Mouse (Mus musculus) hindbrain, embryonic 15.5 days (tissue): Measurements from ENCODE around the gene Gm11983. TPM values are rescaled to one million over a fixed set of nuclear protein-coding genes. Genes with fewer than 3 reads are reported as not detected.
"Not testable (repeated sequence)": the region's sequence is repeated elsewhere in the genome, so short reads cannot be mapped to it uniquely, and the experiment has no call there.

Source experiments
- ATAC-seq: fragments of 200-750 bp; cut with Nextera tagmentation; 2 replicates; pipeline ENCODE4 v1.8.0; 2017; ENCODE audit warnings: low read depth, moderate number of reproducible peaks, moderate TSS enrichment; ENCODE audit not compliant: low FRiP score
- H3K27ac ChIP-seq: fragments of 300-500 bp; sonication (generic); replicated peaks from 2 replicates; pipeline ENCODE4 v1.5.1; 2015; ENCODE audit warnings: mild to moderate bottlenecking, inconsistent platforms
- H3K27me3 ChIP-seq: fragments of 300-500 bp; sonication (generic); 2 replicates; pipeline ENCODE4 v1.6.1; 2015; ENCODE audit warnings: control low read depth, inconsistent platforms
- H3K36me3 ChIP-seq: fragments of 300-500 bp; sonication (generic); 2 replicates; pipeline ENCODE4 v1.6.1; 2015; ENCODE audit warnings: control low read depth, inconsistent platforms
- H3K4me1 ChIP-seq: fragments of 300-500 bp; sonication (generic); replicated peaks from 2 replicates; pipeline ENCODE4 v1.6.1; 2015; ENCODE audit warnings: control low read depth, inconsistent platforms
- H3K4me2 ChIP-seq: fragments of 300-500 bp; sonication (generic); 2 replicates; pipeline ENCODE4 v1.6.1; 2015; ENCODE audit warnings: moderate library complexity, mild to moderate bottlenecking, inconsistent platforms
- H3K4me3 ChIP-seq: fragments of 300-500 bp; sonication (generic); 2 replicates; pipeline ENCODE4 v1.5.1; 2015; ENCODE audit warnings: mild to moderate bottlenecking, inconsistent platforms
- H3K9ac ChIP-seq: fragments of 300-500 bp; sonication (generic); 2 replicates; pipeline ENCODE4 v1.6.1; 2015; ENCODE audit warnings: inconsistent platforms
- H3K9me3 ChIP-seq: fragments of 300-500 bp; sonication (generic); 2 replicates; pipeline ENCODE4 v1.6.1; 2016; ENCODE audit warnings: control low read depth, inconsistent platforms
- WGBS: fragments of 180-500 bp; shearing (Covaris S2); methylation state at CpG from one replicate; pipeline ENCODE4 v1.1.7; 2015; 5-methylcytosine and 5-hydroxymethylcytosine counted together
- polyA plus RNA-seq: library from polyadenylated mRNA; unstranded; fragments of >200 nt; fragmentation: Nextera tagmentation; extraction: Ambion mirVana; gene quantifications from 2 replicates; pipeline ENCODE4 v1.2.1, GENCODE M21; 2015

Gene Gm11983
- polyA plus RNA-seq, 1 experiment from 2014 or later = not detected

DNA sequence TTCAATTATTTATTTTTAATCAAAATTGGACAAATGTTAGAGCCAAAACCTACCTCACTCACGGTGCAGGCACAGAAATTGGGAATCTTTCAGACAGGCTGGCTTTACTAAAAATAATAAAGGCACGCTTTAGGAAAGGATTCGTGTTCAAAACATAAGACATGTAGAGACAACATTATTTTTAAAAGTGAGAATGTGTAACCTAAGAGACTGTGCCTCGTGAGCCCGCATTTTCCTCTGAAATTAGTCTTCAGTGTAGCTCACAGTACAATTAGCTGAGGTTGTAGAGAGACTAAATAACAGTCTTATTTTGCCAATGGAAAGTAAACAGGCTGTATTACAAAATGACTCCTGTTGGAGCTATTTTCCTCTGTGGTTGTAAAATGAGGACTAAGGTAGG lies 4.7 kb upstream of the Gm11983 start:
- ATAC-seq = no peak
- Histone ChIP-seq H3K4me1 (no peaks in the 10 kb centered on the region), H3K27ac (no peak overlapping the region), H3K9me3 (no peaks in the 10 kb centered on the region), H3K9ac (no peak overlapping the region), H3K27me3 (no peaks in the 10 kb centered on the region), H3K4me2 (no peak overlapping the region), H3K4me3 (no peak overlapping the region), H3K36me3 (no peaks in the 10 kb centered on the region)
- WGBS = 90% methylated on average over 5 of the region's 5 CpGs

DNA sequence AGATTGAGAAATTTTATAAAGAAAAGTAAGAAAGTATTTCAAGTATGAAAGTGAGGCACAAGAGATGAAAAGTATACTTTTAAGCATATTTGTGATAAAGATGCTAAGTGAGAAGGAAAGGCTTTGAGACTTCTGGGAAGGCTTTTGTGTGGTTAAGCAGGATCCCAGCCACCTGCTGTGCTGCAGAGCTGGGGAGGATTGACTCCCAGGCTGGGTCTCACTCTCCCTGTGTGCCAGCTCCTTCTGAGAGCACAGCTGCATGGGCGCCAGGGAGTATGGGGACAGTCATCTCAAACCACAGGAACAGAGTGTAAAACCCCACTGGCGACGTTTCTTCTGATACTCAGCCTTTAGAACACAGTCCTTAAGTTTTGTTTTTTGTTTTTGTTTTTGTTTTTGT lies 3.3 kb upstream of the Gm11983 start:
- H3K9me3 ChIP-seq = no peaks in the 10 kb centered on the region
- no peaks in the 10 kb centered on the region for H3K4me1 ChIP-seq
- H3K27ac ChIP-seq = no peak overlapping the region
- H3K27me3 ChIP-seq = no peaks in the 10 kb centered on the region
- ATAC-seq = no peak
- H3K36me3 ChIP-seq = no peaks in the 10 kb centered on the region
- H3K4me3 ChIP-seq = no peak overlapping the region
- no peak overlapping the region for H3K4me2 ChIP-seq
- 77% methylated on average over 3 of the region's 3 CpGs for WGBS
- H3K9ac ChIP-seq = no peak overlapping the region

- 56% methylated on average over 13 of the region's 13 CpGs for WGBS
- Histone ChIP-seq H3K4me1 (no peaks in the 10 kb centered on the region), H3K9me3 (no peaks in the 10 kb centered on the region), H3K4me3 (no peak overlapping the region), H3K27me3 (no peaks in the 10 kb centered on the region), H3K27ac (no peak overlapping the region), H3K9ac (no peak overlapping the region), H3K36me3 (no peaks in the 10 kb centered on the region), H3K4me2 (no peak overlapping the region)
- no peak for ATAC-seq
These were observed 2.8 kb downstream of the Gm11983 start for GRCm38 (mm10) chr11:6834636-6835035.

GRCm38 (mm10) chr11:6833731-6834130 lies 3.7 kb downstream of the Gm11983 start:
- no peaks in the 10 kb centered on the region for H3K4me1 ChIP-seq
- no peak overlapping the region for H3K4me3 ChIP-seq
- H3K27me3 ChIP-seq = no peaks in the 10 kb centered on the region
- no peaks in the 10 kb centered on the region for H3K36me3 ChIP-seq
- no peak overlapping the region for H3K27ac ChIP-seq
- no peak for ATAC-seq
- no peak overlapping the region for H3K4me2 ChIP-seq
- H3K9ac ChIP-seq = no peak overlapping the region
- no peaks in the 10 kb centered on the region for H3K9me3 ChIP-seq
- 89% methylated on average over 9 of the region's 9 CpGs for WGBS

DNA sequence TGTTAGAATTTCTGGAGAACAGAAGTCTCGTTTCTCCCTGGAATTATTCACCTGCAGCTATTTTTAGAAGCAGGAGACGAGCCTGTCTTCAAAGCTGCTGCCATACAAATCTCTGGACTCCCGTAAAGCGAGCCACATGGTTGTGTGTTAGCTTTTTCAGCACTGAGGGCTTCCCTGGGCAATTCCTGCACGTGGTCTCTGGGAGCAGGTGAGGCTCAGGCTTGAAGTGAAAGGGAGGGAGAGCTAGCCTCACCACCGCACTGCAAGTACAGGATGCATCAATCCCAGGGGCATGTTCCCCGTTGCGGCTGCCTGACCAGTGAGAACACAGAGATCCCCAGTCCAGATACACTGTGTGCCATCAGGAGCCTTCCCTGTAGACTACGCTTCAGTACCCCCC lies 5.5 kb downstream of the Gm11983 start:
- 0 out of 2 replicates have a peak overlapping the region, but pooled peaks have one; percentile 2 for H3K27ac ChIP-seq
- H3K9ac ChIP-seq = no peak overlapping the region
- H3K36me3 ChIP-seq = no peaks in the 10 kb centered on the region
- peak; percentile 65; the same call in 1 of the 2 replicates for ATAC-seq
- H3K4me3 ChIP-seq = no peak overlapping the region
- H3K27me3 ChIP-seq = no peaks in the 10 kb centered on the region
- 62% methylated on average over 9 of the region's 9 CpGs for WGBS
- no peaks in the 10 kb centered on the region for H3K9me3 ChIP-seq
- no peak overlapping the region for H3K4me2 ChIP-seq
- no peaks in the 10 kb centered on the region for H3K4me1 ChIP-seq

GRCm38 (mm10) chr11:6828196-6828595 lies 9.3 kb downstream of the Gm11983 start:
- WGBS = 64% methylated on average over 5 of the region's 5 CpGs
- Histone ChIP-seq H3K4me3 (no peak overlapping the region), H3K4me2 (no peak overlapping the region), H3K9ac (no peak overlapping the region), H3K27ac (no peak overlapping the region), H3K9me3 (no peaks in the 10 kb centered on the region), H3K36me3 (no peaks in the 10 kb centered on the region), H3K4me1 (no peaks in the 10 kb centered on the region), H3K27me3 (no peaks in the 10 kb centered on the region)
- ATAC-seq = no peak

GRCm38 (mm10) chr11:6826157-6826556 lies 11.3 kb downstream of the Gm11983 start:
- H3K9ac ChIP-seq = no peak overlapping the region
- no peak overlapping the region for H3K27ac ChIP-seq
- H3K4me1 ChIP-seq = no peaks in the 10 kb centered on the region
- no peak overlapping the region for H3K4me3 ChIP-seq
- ATAC-seq = no peak
- H3K36me3 ChIP-seq = no peaks in the 10 kb centered on the region
- WGBS = 86% methylated on average over 3 of the region's 3 CpGs
- no peak overlapping the region for H3K4me2 ChIP-seq
- H3K27me3 ChIP-seq = no peaks in the 10 kb centered on the region
- H3K9me3 ChIP-seq = no peaks in the 10 kb centered on the region

DNA sequence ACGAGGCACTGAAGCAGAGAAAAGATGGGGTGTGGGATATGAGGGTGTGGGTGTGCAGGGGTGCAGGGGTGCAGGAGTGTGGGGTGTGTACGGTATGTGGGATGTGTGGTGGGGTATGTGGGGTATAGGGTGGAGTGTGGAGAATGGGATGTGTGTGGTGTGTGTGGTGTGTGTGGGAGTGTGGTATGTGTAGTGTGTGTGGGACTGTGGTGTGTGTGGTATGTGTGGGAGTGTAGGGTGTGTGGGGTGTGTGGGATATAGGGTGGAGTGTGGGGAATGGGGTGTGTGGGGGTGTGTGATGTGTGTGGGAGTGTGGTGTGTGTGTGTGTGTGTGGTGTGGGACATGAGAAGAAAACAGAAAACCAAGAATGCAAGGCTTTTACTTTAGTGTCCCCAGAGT lies 14.3 kb downstream of the Gm11983 start:
- no peak overlapping the region for H3K4me2 ChIP-seq
- no peak overlapping the region for H3K4me3 ChIP-seq
- no peak overlapping the region for H3K9ac ChIP-seq
- WGBS = 89% methylated on average over 2 of the region's 2 CpGs
- H3K4me1 ChIP-seq = no peaks in the 10 kb centered on the region
- no peak for ATAC-seq
- no peaks in the 10 kb centered on the region for H3K36me3 ChIP-seq
- H3K27ac ChIP-seq = no peak overlapping the region
- H3K9me3 ChIP-seq = no peaks in the 10 kb centered on the region
- no peaks in the 10 kb centered on the region for H3K27me3 ChIP-seq

DNA sequence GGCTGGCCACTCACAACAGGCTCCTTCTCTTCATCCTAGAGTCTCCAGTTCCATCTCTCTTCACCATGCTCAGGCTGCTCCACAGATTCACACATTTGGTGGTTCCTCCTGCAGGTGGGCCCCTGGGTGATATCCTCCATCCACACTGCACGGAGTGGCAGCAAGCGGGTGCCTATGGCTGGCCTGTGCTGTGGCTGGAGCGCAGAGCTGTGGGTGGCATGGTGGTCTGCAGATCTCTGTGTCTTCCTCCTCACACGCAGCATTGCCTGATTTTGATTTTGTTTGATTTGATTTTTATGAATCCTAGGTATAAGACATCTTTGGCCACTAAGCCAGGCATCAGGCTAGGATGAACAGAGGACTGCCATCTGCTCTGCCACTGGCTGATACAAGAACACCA lies 23.0 kb downstream of the Gm11983 start:
- H3K4me1 ChIP-seq = no peaks in the 10 kb centered on the region
- no peak for ATAC-seq
- H3K9ac ChIP-seq = no peak overlapping the region
- no peak overlapping the region for H3K27ac ChIP-seq
- 94% methylated on average over 4 of the region's 4 CpGs for WGBS
- no peaks in the 10 kb centered on the region for H3K9me3 ChIP-seq
- H3K27me3 ChIP-seq = no peaks in the 10 kb centered on the region
- no peak overlapping the region for H3K4me3 ChIP-seq
- H3K36me3 ChIP-seq = no peaks in the 10 kb centered on the region
- H3K4me2 ChIP-seq = no peak overlapping the region

DNA sequence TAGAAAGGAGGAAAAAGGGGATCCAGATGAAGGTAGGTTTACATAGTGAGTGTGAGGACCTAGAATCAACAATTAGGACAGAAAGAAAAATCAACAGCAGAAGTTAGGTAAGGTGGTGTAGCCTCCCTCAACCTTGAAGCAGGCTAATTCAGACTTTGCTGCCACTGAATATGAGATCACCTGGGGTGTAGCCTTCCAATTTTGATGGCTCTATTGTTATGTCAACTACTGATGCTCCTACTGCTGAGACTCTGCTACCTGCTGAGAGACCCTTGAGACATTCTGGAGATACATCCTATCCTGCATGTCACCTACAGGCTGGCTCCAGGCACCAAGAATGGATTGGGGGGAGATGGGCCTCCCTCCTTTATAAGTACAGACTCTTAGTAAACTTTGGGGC lies 34.6 kb downstream of the Gm11983 start:
- not testable (repeated sequence) for H3K4me3 ChIP-seq, H3K4me1 ChIP-seq, ATAC-seq, H3K4me2 ChIP-seq, H3K36me3 ChIP-seq, H3K27ac ChIP-seq, H3K9ac ChIP-seq, H3K27me3 ChIP-seq, H3K9me3 ChIP-seq

DNA sequence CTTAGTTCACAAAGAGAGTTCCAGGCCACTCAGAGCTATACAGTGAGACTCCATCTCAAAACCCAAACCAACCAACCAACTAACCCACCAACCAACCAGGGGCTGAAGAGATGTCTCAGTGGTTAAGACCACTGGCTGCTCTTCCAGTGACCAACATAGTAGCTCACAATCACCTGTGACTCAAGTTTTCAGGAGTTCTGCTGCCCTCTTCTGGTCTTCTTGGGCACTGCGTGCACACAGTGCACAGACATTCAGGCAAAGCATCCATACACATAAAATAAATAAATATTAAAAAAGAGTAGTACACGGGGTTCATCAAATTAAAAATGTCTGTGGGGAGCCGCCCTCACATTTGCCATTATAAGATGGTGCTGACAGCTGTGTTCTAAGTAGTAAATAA lies 46.8 kb downstream of the Gm11983 start:
- H3K4me1 ChIP-seq = no peaks in the 10 kb centered on the region
- H3K9me3 ChIP-seq = no peaks in the 10 kb centered on the region
- H3K4me2 ChIP-seq = no peak overlapping the region
- no peaks in the 10 kb centered on the region for H3K27me3 ChIP-seq
- no peaks in the 10 kb centered on the region for H3K36me3 ChIP-seq
- 90% methylated on average over 3 of the region's 3 CpGs for WGBS
- no peak for ATAC-seq
- no peak overlapping the region for H3K4me3 ChIP-seq
- H3K27ac ChIP-seq = no peak overlapping the region
- H3K9ac ChIP-seq = no peak overlapping the region
